Mouse (Mus musculus) cerebellum, adult 11 months (tissue): Measurements from ENCODE around the gene Lyrm4.

Source experiments
- DNase-seq: peaks from one replicate; pipeline ENCODE4 v3.0.0; 2022

The Lyrm4 gene

DNA sequence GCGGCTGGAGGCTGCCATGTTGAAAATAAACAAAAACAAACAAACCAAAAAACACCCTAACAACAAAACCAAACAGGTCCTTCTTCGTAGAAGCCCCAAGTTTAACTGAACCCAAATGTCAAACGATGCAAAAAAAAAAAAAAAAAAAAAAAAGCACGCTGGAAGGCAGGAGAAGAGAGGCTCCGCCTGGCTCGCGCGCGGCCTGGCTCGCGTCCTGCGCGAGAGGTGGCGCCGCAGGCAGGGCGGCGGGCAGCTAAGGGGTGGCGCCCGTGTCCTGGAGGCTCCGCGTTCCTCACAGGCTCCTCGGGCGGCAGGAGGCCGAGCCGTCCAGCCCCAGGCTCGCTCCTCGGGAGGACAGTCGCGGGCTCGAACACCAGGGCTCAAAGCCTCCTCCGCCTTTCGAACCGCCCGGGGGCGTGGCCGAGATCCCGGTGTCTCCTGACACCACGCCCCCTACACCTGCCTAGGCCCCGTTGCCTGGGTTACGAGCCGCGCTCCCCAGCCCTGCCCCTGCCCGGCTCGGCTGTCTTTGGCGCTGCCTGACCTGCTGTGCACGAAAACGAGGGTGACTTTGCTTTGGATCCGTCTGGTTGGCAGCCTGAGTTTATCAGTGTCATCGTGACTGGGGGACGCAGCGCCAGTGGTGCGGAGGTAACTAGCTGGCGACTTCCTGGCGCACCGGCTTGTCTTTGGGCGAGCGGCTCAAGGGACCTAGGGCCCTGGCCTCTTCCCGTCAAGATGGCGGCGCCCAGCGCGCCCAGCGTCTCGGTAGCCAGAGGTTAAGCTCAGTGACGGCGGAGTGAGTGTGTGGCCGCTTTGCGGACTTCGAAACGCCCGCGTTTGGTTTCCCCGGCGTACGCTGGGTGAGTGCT lies at the start of gene Lyrm4, which contains the start of gene Fars2:
TSS of gene Lyrm4 (minus strand) at position 384 of the 872 bp plus-strand sequence.
TSS of gene Fars2 (plus strand) at position 270 of the 872 bp plus-strand sequence.
- DNase-seq = peak; percentile 96

DNA sequence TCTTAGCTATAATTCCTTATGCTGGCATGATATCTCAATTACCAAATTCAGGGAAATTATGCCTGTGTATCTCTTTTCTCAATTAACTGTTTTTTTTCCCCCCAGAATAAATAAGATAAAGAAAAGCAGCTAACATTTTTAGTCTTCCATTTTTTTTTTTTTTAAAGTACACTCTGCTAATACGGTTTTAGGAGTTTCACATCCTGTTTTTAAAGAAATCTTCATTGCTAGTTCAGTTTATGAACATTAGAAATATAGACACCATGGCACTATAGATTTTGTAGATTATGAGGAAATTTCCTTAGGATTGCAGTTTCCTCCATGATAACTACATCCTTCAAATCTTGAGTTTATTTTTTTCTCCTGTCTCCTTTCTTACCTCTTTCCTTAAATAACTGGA lies 46.6 kb upstream of the Lyrm4 start:
- no peak for DNase-seq

DNA sequence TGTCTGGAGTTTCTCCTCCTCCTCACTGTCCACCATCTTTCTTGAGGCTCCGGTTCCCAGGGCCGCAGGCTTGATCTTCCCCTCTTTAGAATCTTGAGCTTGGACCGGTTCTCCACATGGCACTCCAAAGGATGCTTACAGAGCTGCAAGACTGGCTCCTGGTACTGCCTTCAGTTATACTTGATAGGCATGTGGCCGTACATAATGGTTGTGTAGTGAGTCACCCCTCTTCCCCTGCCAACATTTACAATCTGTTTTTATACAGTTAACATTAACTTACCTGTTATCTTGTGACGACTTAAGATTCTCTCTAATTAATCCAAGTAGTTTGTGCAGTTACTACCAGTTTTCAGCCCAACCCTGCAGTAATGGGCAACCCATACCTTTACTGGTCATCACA lies 46.1 kb upstream of the Lyrm4 start:
- DNase-seq = no peak

DNA sequence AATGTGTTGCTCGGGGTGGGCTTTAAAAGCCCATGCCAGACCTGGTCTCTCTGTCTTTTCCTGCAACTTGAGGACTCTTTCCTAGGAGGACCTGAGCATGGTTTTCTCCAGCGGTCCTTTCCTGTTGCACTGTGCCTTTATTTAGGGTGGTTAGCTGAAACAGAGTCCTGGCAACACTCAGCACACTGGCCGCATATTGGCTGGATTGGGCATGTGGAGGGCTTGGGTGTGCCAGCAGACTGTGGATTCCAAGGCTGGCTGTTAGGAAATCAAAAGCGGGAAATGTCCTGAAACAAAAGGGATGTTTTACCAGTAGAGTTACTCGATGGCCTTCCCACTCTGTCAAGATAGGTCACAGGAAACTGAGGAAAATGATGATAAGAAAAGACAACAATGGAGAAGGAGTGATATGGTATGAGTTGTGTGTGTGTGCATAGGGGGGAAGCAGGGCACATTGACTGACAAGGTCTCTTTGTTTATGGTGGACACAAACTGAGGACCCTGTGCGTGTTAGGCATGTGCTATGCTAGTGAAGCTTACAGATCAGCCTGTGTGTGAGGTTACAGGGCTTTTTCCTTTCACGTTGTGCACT lies 39.1 kb upstream of the Lyrm4 start:
- no peak for DNase-seq

DNA sequence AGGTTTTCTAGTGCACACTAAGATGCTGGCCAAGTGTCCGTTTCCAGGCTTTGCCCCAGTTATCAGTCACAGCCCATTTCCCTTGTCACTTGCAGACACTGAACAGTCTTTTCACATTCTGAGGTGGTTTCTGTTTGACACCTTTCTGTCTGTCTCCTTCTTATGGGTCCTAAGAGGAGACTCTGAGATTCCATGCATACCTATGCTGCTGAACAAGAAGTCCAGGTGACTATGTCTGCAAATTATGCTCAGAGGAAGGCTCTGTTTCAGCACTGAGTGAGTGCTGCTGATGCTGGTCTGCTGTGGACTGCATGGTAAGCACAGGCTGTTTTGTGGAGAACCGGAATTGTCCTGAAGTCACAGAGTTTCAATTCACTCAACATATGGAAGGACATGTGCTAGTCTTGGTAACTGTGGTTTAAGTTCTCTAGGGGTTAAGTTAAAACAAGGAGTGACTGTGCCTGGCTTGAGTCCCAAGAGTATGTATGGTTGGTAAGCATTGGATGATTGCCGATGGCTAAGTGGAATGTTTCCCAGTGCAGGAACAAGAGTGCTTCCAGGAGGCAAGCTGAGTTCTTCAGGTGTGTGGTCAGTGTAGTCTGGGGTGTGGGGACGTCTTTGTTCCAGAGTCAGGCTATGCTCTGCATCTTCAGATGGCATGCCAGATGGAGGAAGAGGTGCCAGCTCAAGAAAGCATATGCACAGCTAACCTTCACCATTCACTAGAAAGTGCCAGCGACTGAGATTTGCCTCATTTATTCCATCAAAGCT lies 35.6 kb upstream of the Lyrm4 start:
- DNase-seq = peak; percentile 28

DNA sequence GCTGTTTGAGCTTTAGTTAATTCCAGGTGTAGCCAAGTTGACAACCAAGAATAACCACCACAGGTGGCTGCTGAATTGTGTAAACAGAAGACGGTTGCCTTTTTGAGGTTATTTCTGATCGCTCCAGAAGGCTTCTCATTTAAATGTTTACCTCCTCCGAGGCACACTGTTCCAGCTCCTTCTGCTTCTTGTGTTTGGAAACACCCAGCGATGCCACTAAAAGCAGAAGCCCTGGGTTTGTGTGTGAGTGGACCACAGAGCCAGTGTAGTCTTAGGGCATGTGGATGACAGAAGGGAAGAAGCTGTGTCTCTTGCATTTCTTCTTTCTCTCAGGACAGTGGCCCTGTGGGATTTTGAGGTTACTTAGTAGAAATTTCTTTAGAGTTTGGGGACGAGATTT lies 32.9 kb upstream of the Lyrm4 start:
- DNase-seq = no peak

DNA sequence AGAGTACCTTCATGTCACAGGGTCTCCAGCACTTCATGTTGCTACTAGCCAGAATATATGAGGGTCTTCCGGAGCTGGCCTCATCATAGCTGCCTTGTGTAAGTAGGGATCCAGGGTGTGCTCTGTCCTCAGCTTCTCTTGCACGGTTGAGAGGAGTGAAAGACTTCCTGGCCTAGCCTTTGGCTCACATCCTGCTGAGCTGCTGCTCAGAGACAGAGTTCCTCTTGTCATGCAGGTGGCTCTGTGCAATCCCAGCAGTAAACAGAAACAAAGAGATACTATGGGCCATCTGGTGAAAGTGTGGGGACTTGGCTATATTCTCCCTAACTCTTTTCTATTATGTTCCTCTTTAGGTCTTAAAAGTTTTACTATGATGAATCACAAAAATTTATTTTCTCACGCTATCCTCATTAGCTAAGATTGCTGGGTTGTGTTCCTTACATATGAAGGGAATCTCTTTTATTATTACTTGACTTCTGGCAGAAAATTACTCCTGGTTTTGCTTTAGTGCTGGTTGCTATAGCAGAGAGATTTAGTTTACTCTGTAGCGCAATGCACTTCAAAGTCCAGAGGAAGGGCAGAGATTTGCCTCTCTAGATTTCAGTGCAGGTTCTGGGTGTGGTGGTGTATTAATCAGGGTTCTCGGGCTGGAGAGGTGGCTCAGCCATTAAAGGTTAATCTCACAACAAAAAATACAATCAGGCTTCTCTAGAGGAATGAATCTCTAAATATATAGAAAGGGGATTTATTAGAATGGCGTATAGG lies 32.0 kb upstream of the Lyrm4 start:
- DNase-seq = no peak

DNA sequence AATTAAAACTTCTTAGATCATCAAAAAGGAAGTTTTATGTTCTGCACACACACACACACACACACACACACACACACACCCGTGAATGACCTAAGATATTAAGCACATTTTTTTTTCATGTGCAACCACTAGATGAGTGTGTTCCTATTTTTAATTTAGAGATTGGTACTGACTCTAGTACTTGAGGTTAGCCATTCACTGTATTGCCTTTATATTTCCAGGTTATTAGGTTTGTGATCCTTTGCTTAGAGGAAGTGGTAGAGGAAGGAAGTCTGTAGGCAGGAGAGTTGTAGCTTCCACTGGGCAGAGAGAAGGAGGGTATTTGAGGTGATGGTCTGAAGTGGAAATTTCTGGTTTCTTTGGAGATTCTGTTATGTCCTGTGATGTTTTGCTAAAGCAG lies 28.3 kb upstream of the Lyrm4 start:
- no peak for DNase-seq

DNA sequence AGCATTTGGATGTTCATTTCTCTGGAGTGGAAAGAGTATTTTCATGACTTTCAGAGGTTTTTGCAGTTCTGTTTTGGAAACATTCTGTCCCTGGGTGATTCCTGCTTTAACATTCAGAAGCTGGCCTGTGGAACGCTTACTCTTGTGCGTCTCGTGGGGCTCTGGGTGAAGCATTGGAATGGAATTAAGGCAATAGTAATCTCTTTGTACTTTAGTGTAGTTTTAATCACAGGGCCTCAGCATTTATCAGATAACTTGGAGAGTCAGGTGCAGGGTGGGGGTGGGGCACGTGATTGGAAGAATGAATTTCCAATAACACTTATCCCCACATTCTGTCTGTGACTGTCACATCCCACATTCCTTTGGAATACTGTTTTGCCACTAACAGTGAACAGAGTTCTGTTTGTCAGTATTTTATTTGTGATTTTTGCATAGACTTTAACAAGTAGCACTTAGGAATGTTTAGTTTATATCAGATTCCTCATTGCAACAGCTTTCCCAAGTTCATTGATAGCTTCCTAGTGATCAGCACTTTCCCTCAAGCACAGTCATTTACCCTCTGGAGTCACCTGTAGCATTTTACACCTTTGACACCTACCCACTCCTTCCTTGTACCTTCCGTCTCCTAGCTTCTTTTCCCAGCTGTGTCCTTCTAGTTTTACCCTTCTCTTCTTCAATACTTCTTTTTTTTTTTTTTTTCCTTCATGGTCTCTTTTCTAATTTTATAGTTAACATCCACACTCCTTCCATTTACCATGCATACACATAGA lies 23.1 kb upstream of the Lyrm4 start:
- DNase-seq = no peak

DNA sequence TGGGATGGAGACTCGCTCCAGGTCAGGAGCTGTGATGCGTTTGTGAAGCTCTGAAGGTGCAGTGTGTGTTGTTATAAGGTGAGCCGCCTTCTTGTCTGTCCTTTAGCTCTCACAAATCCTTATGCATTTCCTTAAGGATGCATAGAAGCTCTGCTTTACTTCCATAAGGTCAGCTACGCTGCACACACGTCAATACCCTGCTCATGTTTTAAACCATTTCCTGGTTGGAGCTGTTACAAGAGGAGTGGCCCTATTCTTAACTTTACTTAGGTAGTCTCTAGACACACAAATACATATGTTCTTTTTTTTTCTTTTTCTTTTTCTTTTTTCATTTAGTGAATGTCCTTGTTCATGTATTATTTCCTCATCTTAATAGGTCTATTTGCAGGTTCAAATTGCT lies 22.4 kb upstream of the Lyrm4 start:
- DNase-seq = no peak

DNA sequence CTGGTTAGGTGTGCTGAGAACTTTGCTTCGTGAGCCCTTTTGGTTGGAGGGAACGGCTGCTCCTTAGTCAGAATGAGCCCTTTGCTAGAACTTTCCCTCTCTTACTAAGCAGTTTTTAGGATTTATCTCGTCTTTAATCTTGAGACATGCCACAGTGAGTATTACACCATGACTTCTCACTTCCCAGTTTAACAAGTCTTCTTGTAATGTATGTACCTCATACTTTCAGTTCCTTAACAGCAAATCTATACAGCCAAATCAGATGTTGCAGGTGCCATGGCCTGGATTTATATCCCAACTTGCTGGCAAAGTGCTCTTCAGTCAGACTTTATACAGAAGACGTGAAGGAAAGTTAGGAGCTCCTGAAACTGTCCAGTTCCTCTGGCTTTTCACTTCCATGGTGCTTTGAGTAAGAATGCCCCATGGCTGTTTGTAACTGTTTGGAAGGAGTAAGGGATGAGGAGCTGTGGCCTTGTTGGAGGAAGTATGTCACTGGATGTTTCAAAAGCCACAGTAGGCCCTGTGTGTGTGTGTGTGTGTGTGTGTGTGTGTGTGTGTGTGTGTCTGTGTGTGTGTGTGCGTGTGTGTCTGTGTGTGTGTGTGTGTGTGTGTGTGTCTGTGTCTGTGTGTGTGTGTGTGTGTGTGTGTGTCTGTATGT lies 14.8 kb upstream of the Lyrm4 start:
- DNase-seq = no peak

DNA sequence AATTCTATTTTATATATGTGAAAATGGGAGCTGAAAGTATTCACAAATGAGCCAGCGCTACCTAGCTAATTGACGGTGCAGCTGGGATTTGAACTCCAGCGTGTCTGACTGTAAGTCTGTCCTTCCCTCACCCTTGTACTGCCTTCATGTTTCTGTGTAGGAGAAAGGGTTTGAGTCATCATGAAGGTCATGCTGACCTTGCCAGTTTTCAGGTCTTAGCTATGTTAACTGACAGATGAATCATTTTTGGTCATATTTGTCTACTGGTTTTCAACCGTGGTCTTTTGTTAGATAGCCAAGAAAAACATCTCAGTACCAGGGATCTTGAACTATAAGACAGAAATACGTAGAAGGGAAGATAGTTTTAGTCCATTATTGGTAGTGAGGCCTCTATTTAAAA lies 14.1 kb upstream of the Lyrm4 start:
- DNase-seq = no peak

DNA sequence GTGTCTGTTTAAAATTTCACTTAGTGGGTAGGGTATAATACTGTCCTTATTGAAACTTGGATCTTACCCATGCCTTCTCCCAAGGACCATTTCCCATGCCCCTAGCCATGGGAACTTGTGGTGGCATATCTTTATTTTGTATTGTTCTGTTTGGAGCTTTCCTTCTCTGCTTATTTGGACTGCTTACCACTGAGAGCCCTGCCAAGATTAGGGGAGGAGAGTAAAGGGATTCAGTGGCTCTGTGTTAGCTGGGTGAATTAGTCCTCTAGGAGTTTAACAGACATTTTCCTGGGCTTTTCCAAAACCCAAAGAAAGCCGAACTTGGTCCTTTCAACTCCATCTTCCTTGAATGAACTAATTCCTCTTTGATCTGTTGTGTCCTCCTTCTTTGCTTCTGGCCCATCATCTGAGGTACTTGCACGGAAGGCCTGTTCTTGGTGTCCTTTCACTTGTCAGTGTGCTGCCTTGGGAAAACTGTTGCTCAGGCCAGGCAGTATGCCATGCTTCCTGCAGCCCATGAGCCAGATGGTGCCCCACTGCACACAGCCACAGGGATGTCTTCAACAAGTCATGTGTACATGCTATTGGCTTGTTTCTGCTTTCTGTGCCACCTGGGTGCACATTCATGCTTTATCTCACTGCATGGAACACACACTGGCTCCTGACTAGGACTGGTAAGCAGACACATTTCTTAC lies 12.2 kb upstream of the Lyrm4 start:
- DNase-seq = no peak

DNA sequence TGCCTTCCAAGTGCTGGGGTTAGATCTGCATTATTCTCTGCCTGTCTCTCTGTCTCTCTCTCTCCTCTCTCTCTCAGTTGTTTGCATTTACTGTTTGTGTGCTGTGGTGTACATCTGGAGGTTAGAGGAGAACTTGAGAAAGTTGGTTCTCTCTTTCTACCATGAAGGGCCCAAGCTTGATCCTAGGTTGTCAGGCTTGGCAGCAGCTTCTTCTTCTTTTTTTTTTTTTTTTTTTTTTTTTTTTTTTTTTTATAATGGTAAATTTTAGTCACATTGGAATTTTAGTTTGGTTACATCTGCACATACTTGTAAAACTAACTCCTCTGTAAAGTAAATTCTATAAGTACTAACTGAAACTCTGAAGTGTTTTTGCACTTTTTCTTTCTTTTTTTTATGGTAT lies 3.3 kb upstream of the Lyrm4 start:
- DNase-seq = no peak

DNA sequence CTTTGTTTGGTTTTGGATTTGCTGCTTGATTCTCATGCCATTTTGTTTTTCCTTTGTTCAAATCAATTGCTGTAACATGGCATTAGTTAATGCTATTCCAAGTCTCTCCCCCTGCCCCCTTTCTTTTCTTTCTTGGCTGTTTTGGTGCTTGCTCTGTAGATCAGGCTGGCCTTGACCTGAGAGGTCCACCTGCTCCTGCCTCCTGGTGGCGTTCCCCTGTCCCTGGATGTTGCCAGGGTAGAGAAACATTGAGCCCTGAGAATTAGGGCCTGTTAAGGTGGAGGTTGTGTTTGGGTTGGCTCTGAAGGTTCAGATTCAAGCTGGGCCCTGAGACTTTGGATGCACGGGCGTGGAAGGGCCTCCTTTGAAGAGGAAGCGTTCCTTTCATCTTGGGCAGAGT lies 2.4 kb upstream of the Lyrm4 start:
- no peak for DNase-seq

DNA sequence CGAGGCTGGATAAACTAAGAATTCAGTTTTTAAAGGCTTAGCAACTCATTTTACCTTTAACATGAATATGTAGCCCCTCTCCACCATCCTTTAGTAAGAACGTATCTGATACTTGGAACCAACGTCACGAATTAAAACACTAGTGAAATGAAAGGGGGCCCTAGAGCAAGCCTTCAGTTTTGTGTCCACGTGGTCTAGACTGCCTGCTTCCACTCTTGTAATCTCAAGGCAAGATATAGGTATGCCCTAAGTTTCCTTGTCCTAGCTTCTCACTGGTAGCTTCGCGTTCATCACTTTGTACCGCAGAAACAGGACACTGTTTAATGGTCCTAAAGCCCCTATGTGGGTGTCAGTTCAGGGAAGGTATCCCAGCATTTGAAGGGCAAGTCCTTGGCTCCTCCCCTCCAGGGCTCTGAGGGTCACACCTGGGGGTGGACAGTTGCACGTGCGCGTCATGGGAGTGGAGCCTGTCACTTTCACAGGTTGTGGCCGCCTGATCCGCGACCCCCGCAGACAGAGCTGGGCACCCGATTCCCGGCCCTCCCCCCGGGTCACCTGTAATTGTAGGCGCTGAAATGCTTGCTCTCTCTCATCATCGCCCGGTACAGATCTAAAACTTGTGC lies 695 bp downstream of the Lyrm4 start:
- peak; percentile 56 for DNase-seq

DNA sequence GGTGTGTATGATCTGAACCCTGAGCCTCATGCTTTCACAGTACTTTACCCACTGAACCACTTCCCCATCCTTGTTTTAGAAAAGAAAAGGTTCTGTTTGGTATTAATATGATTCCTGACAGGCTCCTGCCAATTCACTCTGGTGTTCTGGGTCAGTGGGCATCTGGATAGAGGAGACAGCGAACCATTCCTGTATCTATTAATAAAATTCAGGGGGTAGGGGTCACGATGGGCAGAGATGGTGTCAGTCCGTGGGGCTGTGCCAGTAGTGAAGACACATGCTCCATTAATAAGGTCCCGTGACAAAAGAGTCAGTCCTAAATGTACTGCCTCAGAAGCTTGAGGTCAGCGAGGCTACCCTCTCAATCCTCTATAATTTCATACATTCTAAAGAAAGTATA lies 4.1 kb downstream of the Lyrm4 start:
- DNase-seq = no peak

DNA sequence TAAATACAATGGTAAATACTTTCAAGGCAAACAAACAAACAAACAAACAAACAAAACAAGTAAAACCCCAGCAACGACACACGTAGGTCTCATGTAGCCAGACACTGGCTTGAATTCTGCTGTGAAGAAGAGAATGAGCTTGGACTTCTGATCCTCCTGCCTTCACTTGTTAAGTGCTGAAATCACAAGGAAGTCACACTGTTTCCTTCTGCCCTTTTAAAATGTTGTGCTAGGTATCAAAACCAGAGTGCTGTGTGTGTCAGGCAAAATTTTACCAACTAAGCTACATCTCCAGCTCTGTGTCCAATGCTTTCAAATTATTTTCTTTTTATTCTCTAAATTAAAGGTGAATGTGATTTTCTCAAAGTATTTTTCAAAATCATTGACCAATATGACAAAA lies 6.0 kb downstream of the Lyrm4 start:
- DNase-seq = no peak

DNA sequence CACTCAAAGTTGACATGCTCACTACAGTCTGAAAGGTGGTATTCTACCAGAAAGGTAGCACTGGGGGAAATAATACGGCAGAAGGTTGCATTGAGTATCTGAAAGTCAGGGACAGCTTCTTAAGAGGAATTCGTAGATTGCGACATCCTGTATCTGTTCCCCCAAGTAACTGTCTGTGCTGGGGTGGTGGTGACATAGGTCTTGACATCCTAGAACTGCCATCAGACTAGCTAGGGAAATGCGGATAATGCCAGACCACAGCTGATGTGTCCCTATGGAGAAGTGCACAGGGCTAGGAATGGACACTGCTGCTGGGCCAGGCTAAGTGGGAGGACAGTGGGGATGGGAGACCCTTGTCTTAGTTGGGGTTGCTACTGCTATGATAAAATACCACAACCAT lies 8.8 kb downstream of the Lyrm4 start:
- no peak for DNase-seq

DNA sequence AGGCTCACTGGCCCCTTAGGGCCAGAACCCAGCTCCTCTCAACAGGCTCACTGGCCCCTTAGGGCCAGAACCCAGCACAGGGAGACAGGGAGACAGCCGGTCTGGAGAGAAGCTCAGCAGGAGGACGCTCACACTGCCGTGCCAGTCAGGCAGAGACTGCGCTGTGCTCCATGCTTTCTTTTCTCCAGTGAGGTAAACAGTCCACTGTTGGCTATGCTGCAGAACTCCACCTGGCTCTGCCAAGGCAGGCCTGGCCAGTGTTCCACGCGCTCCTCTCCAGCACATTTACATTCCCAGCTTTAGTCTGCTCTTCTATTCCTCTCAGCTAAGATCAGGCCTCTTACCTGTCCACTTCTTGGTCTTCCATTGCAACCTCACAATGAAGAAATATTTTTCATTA lies 11.7 kb downstream of the Lyrm4 start:
- peak; percentile 49 for DNase-seq
